Mouse (Mus musculus): Measurements from ENCODE around the gene Il17rd. TPM values are rescaled to one million over a fixed set of nuclear protein-coding genes. Genes with fewer than 3 reads are reported as not detected.

The Il17rd gene
- polyA plus RNA-seq, 1 experiment: 1.8 TPM

GRCm38 (mm10) chr14:27005937-27006336 is 32.8 kb upstream of the Il17rd start:
- WGBS: 45% methylated on average over 6 of the region's 6 CpGs
- no peak for TF ChIP-seq POLR2A (IDR thresholded peaks at IDR 0.05; ENCODE audit: low read depth, low read length)
- Histone ChIP-seq H3K27ac (ENCODE audit: insufficient read depth, low read depth, low read length) (no peak overlapping the region), H3K27me3 (ENCODE audit: control insufficient read depth, insufficient read depth, low read length) (no peaks in the 10 kb centered on the region), H3K4me1 (ENCODE audit: control insufficient read depth, insufficient read depth, insufficient read length, low read length) (no peaks in the 10 kb centered on the region), H3K36me3 (ENCODE audit: control insufficient read depth, insufficient read depth, low read length) (no peaks in the 10 kb centered on the region), H3K4me3 (ENCODE audit: low read depth, low read length) (no peak overlapping the region)

DNA sequence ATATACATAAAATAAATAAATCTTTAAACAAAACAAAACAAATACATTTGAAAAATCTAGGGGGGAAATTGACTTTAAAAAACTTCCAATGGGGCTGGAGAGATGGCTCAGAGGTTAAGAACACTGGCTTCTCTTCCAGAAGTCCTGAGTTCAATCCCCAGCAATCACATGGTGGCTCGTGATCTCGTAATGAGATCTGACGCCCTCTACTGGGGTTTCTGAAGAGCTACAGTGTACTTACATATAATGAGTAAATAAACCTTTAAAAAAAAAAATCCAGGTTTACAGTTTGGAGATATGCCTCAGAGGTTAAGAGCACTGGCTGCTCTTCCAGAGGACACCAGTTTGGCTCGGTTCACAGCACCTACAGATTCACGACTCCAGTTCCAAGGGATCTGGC is 27.2 kb upstream of the Il17rd start:
- no peak overlapping the region for H3K27ac ChIP-seq (ENCODE audit: insufficient read depth, low read depth, low read length)
- no peaks in the 10 kb centered on the region for H3K36me3 ChIP-seq (ENCODE audit: control insufficient read depth, insufficient read depth, low read length)
- H3K27me3 ChIP-seq (ENCODE audit: control insufficient read depth, insufficient read depth, low read length): no peaks in the 10 kb centered on the region; the same call in 1 of the 2 replicates
- 81% methylated on average over 5 of the region's 5 CpGs for WGBS
- H3K4me1 ChIP-seq (ENCODE audit: control insufficient read depth, insufficient read depth, insufficient read length, low read length): no peaks in the 10 kb centered on the region
- no peak overlapping the region for H3K4me3 ChIP-seq (ENCODE audit: low read depth, low read length)
- no peak for TF ChIP-seq CTCF (IDR thresholded peaks at IDR 0.05; ENCODE audit: extremely low read depth, insufficient read length, insufficient replicate concordance, low read depth, low read length)
- no peak for TF ChIP-seq POLR2A (IDR thresholded peaks at IDR 0.05; ENCODE audit: low read depth, low read length)

GRCm38 (mm10) chr14:27013658-27014057 is 25.1 kb upstream of the Il17rd start:
- Histone ChIP-seq H3K36me3 (ENCODE audit: control insufficient read depth, insufficient read depth, low read length) (no peaks in the 10 kb centered on the region), H3K27me3 (ENCODE audit: control insufficient read depth, insufficient read depth, low read length) (no peaks in the 10 kb centered on the region; the same call in 1 of the 2 replicates), H3K4me3 (ENCODE audit: low read depth, low read length) (no peak overlapping the region), H3K27ac (ENCODE audit: insufficient read depth, low read depth, low read length) (no peak overlapping the region), H3K4me1 (ENCODE audit: control insufficient read depth, insufficient read depth, insufficient read length, low read length) (no peaks in the 10 kb centered on the region)
- WGBS: 44% methylated on average over 4 of the region's 4 CpGs
- TF ChIP-seq POLR2A (IDR thresholded peaks at IDR 0.05; ENCODE audit: low read depth, low read length) (no peak), CTCF (IDR thresholded peaks at IDR 0.05; ENCODE audit: extremely low read depth, insufficient read length, insufficient replicate concordance, low read depth, low read length) (no peak)

- Histone ChIP-seq H3K27me3 (ENCODE audit: control insufficient read depth, insufficient read depth, low read length) (no peaks in the 10 kb centered on the region; the same call in 1 of the 2 replicates), H3K4me1 (ENCODE audit: control insufficient read depth, insufficient read depth, insufficient read length, low read length) (no peaks in the 10 kb centered on the region), H3K4me3 (ENCODE audit: low read depth, low read length) (no peak overlapping the region), H3K36me3 (ENCODE audit: control insufficient read depth, insufficient read depth, low read length) (no peaks in the 10 kb centered on the region), H3K27ac (ENCODE audit: insufficient read depth, low read depth, low read length) (no peak overlapping the region)
- 87% methylated on average over 2 of the region's 2 CpGs for WGBS
- TF ChIP-seq CTCF (IDR thresholded peaks at IDR 0.05; ENCODE audit: extremely low read depth, insufficient read length, insufficient replicate concordance, low read depth, low read length) (no peak), POLR2A (IDR thresholded peaks at IDR 0.05; ENCODE audit: low read depth, low read length) (no peak)
Measured at GRCm38 (mm10) chr14:27017936-27018335, 20.8 kb upstream of the Il17rd start.

GRCm38 (mm10) chr14:27019850-27020249 is 18.9 kb upstream of the Il17rd start:
- no peaks in the 10 kb centered on the region for H3K36me3 ChIP-seq (ENCODE audit: control insufficient read depth, insufficient read depth, low read length)
- WGBS: 64% methylated on average over 14 of the region's 14 CpGs
- TF ChIP-seq CTCF (IDR thresholded peaks at IDR 0.05; ENCODE audit: extremely low read depth, insufficient read length, insufficient replicate concordance, low read depth, low read length) (no peak), POLR2A (IDR thresholded peaks at IDR 0.05; ENCODE audit: low read depth, low read length) (no peak)
- H3K4me3 ChIP-seq (ENCODE audit: low read depth, low read length): no peak overlapping the region
- H3K27me3 ChIP-seq (ENCODE audit: control insufficient read depth, insufficient read depth, low read length): no peaks in the 10 kb centered on the region
- no peak overlapping the region for H3K27ac ChIP-seq (ENCODE audit: insufficient read depth, low read depth, low read length)
- H3K4me1 ChIP-seq (ENCODE audit: control insufficient read depth, insufficient read depth, insufficient read length, low read length): no peaks in the 10 kb centered on the region

DNA sequence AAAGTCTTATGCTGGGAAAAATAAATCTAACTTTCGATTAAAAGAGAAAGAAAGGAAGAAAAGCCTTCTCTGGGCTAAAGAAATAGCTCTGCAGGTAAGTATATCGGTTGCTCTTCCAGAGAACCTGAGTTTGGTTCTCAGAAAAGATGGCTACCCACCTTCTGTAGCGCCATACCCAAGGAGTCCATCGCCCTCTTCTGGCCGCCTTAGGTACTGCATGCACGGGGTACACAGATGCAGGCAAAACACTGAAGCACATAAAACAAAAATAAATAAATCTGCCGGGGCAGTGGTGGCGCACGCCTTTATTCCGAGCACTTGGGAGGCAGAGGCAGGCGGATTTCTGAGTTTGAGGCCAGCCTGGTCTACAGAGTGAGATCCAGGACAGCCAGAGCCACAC is 15.9 kb upstream of the Il17rd start:
- Histone ChIP-seq H3K27me3 (ENCODE audit: control insufficient read depth, insufficient read depth, low read length) (no peaks in the 10 kb centered on the region), H3K27ac (ENCODE audit: insufficient read depth, low read depth, low read length) (no peak overlapping the region), H3K4me3 (ENCODE audit: low read depth, low read length) (no peak overlapping the region), H3K36me3 (ENCODE audit: control insufficient read depth, insufficient read depth, low read length) (no peaks in the 10 kb centered on the region), H3K4me1 (ENCODE audit: control insufficient read depth, insufficient read depth, insufficient read length, low read length) (no peaks in the 10 kb centered on the region)
- WGBS: 44% methylated on average over 11 of the region's 11 CpGs
- TF ChIP-seq CTCF (IDR thresholded peaks at IDR 0.05; ENCODE audit: extremely low read depth, insufficient read length, insufficient replicate concordance, low read depth, low read length): peak; percentile 78; the same call in 1 of the 2 replicates
- TF ChIP-seq POLR2A (IDR thresholded peaks at IDR 0.05; ENCODE audit: low read depth, low read length): no peak

DNA sequence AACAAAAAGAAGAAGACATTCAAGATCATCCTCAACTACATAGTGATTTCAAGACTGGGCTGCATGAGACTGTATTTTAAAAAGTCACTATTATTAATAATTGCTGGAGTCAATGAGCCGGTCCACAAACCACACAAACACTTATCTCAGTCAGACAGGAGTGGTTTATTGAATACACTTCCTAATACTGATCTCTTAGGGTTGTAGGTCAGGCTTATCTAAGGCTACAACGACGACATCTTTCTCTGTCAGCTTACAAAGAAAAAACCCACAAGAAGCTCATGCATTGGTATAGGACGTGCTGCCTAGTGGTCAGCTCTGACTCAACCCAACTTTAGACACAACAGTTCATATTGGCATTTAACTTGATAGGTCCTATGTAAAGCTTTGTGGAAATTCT is 14.1 kb upstream of the Il17rd start:
- TF ChIP-seq CTCF (IDR thresholded peaks at IDR 0.05; ENCODE audit: extremely low read depth, insufficient read length, insufficient replicate concordance, low read depth, low read length) (no peak), POLR2A (IDR thresholded peaks at IDR 0.05; ENCODE audit: low read depth, low read length) (no peak)
- H3K36me3 ChIP-seq (ENCODE audit: control insufficient read depth, insufficient read depth, low read length): no peaks in the 10 kb centered on the region
- WGBS: 45% methylated on average over 4 of the region's 4 CpGs
- H3K27ac ChIP-seq (ENCODE audit: insufficient read depth, low read depth, low read length): no peak overlapping the region
- H3K4me3 ChIP-seq (ENCODE audit: low read depth, low read length): no peak overlapping the region
- no peaks in the 10 kb centered on the region for H3K4me1 ChIP-seq (ENCODE audit: control insufficient read depth, insufficient read depth, insufficient read length, low read length)
- H3K27me3 ChIP-seq (ENCODE audit: control insufficient read depth, insufficient read depth, low read length): no peaks in the 10 kb centered on the region

DNA sequence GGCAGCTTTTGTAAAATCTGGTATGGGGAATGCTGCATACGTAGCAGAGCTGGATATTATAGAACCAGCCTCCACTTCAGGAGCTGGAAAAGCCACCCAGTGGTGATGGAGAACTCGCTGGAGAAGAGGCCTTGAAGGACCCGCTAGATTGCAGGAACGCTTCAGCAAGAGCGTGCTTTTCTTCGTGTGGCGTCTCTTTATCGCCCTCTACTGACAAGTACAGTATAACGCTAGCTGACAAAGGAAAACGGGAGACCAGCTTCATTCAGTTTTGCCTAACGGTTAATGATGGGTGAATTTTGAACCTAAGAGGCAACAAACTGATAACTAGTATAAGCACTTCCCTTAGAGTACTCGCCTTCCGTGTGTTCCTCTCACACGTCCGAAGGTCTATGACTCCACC is 9.0 kb upstream of the Il17rd start:
- 3% methylated on average over 15 of the region's 15 CpGs for WGBS

More for the DNA sequence above, 9.0 kb upstream of the Il17rd start:
- Histone ChIP-seq H3K4me1 (ENCODE audit: control insufficient read depth, insufficient read depth, insufficient read length, low read length) (no peaks in the 10 kb centered on the region), H3K4me3 (ENCODE audit: low read depth, low read length) (no peak overlapping the region), H3K27ac (ENCODE audit: insufficient read depth, low read depth, low read length) (no peak overlapping the region), H3K36me3 (ENCODE audit: control insufficient read depth, insufficient read depth, low read length) (no peaks in the 10 kb centered on the region), H3K27me3 (ENCODE audit: control insufficient read depth, insufficient read depth, low read length) (no peaks in the 10 kb centered on the region)
- peak; percentile 63; the same call in 1 of the 2 replicates for TF ChIP-seq CTCF (IDR thresholded peaks at IDR 0.05; ENCODE audit: extremely low read depth, insufficient read length, insufficient replicate concordance, low read depth, low read length)
- no peak for TF ChIP-seq POLR2A (IDR thresholded peaks at IDR 0.05; ENCODE audit: low read depth, low read length)

Measured in small intestine, adult 2 months (tissue).